Mouse (Mus musculus) heart, postnatal 36 days (tissue): ENCODE data around the gene Fbxl8. TPM values are rescaled to one million over a fixed set of nuclear protein-coding genes. Genes with fewer than 3 reads are reported as not detected.
A peak's percentile ranks its signal among the peaks of the same experiment; 100 is the strongest.
"Not testable (repeated sequence)": the region's sequence is repeated elsewhere in the genome, so short reads cannot be mapped to it uniquely, and the experiment has no call there.

Source experiments
- DNase-seq, 2 experiments: peaks; one replicate each; pipeline ENCODE4 v3.0.0; 2021 to 2022
- intact Hi-C: fragments of 180-260 bp; cut with DNase I; formaldehyde crosslinking; loops from one replicate; pipeline ENCODE4 v1.15.1; 2025
- total RNA-seq, 2 experiments: library from RNA; stranded (reverse); gene quantifications; 2 replicates each; pipeline ENCODE4 v1.2.3; 2021

The Fbxl8 gene
- total RNA-seq: 1 to 10 TPM; 2.3 to 3.4 TPM

- DNase-seq: peak; percentile 81 to 82
- intact Hi-C loops: loop anchor here (2.0 kb wide), 1 partner anchor 24 kb away; the partner anchor contains the start of gene 4931428F04Rik
These were observed at the start of gene Fbxl8, which contains the start of gene Tradd for GRCm38 (mm10) chr8:105264024-105264982. Gene Fbxl8, plus strand, starts transcription at chr8:105264648. Gene Tradd, minus strand, starts transcription at chr8:105264609.

DNA sequence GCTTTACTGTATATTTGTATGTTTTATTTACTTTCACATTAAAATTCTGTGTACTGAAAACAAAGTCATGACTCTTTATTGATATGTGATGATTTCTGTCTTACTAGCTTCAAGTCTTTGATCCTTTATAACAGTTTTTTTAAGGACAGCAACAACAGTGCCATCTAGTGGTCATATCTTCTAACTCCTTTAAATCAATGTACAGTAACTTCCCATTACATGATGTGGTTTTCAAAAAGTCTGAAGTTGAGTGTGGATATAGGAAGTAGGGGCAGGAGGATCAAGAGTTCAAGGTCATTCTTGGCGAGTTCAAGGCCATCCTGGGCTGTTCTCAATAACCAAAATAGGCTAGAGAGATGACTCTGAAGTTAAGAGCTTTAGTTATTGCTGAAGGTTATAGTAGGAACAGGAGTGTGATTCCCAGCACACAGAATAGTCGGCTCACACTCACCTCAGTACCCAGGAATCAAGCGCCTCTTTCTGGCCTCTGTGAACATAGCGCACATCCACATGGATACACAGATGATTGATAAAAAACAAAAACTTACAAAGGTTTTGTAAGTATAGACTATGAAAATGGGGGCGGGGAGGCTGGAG, 46.4 kb upstream of the Fbxl8 start:
- peak in 1 of 2 experiments; percentile 8 for DNase-seq
- intact Hi-C loops: loop anchor here (1.0 to 10.0 kb wide), 7 partner anchors 61 to 563 kb away; partner anchors contain the start of gene Ces2f

GRCm38 (mm10) chr8:105223850-105224249, 40.6 kb upstream of the Fbxl8 start:
- intact Hi-C loops: loop anchor here (2.0 kb wide), 1 partner anchor 53 kb away; the partner anchor contains the start of gene Cbfb
- DNase-seq: peak in 1 of 2 experiments; percentile 4

- DNase-seq: peak; percentile 97 to 98
These were observed 39.8 kb upstream of the Fbxl8 start, which contains the start of gene D230025D16Rik for GRCm38 (mm10) chr8:105224413-105225271. Gene D230025D16Rik, plus strand, starts transcription at chr8:105225145.

GRCm38 (mm10) chr8:105225272-105225593, 39.2 kb upstream of the Fbxl8 start:
- no peak for DNase-seq
- intact Hi-C loops: loop anchor here (2.0 kb wide), 1 partner anchor 54 kb away; the partner anchor contains the start of gene Cbfb

More at GRCm38 (mm10) chr8:105224413-105225271, 39.8 kb upstream of the Fbxl8 start, which contains the start of gene D230025D16Rik:
- intact Hi-C loops: loop anchor here (2.0 kb wide), 1 partner anchor 54 kb away; the partner anchor contains the start of gene Cbfb

GRCm38 (mm10) chr8:105225917-105226316, 38.5 kb upstream of the Fbxl8 start:
- DNase-seq: no peak
- intact Hi-C loops: loop anchor here (2.0 kb wide), 1 partner anchor 55 kb away; the partner anchor contains the start of gene Cbfb

DNA sequence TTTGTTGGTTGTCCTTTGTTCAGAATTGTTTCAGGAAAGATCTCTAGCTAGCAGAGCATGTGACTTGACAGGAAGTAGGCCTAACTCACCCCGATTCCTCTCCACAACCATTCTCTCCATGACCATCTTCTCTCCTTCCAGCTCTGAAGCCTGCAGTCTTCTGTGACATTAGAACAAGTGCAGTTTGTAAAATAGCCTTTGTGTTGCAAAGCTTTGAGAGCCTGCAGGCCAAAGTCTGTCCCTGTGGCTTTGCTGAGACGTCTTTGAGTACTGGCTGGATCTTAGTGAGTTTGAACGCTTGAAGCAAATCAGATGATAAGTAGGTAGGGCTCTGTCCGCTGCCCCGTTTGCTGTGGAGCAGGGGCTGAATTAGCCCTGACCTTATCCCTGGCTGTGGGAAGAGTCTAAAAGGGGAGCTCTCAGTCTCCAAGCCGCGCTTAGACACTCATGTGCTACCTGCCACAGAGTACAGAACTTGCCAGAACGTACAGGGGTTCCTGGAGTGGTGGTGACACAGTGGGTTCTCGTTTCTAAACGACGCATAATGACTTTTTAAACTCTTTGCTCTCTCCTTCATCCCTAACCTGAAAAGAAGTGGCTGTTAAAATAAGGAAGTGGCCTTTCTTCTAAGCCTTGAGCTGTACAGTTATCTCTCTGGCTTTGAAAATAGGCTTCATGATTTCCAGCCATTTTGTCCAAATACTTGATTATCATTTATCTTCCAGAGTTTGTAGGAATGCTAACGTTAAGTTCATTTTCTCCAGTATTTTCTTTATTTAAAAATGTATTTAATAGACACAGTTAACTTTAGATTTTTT, 32.7 kb upstream of the Fbxl8 start:
- intact Hi-C loops: no loop called here
- no peak for DNase-seq

DNA sequence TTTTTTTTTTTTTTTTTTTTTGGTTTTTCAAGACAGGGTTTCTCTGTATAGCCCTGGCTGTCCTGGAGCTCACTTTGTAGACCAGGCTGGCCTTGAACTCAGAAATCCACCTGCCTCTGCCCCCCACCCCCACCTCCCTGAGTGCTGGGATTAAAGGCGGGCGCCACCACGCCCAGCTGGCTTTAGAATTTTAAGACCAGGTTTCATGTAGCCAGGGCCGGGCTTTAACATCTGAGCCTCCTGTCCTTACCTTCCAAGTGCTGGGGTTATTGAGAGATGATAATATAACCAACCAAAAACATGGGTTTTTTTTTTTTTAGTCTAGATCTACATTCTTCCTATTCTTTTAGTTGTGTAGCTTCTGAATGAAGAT, 32.1 kb upstream of the Fbxl8 start:
- DNase-seq, intact Hi-C loops: not testable (repeated sequence)

DNA sequence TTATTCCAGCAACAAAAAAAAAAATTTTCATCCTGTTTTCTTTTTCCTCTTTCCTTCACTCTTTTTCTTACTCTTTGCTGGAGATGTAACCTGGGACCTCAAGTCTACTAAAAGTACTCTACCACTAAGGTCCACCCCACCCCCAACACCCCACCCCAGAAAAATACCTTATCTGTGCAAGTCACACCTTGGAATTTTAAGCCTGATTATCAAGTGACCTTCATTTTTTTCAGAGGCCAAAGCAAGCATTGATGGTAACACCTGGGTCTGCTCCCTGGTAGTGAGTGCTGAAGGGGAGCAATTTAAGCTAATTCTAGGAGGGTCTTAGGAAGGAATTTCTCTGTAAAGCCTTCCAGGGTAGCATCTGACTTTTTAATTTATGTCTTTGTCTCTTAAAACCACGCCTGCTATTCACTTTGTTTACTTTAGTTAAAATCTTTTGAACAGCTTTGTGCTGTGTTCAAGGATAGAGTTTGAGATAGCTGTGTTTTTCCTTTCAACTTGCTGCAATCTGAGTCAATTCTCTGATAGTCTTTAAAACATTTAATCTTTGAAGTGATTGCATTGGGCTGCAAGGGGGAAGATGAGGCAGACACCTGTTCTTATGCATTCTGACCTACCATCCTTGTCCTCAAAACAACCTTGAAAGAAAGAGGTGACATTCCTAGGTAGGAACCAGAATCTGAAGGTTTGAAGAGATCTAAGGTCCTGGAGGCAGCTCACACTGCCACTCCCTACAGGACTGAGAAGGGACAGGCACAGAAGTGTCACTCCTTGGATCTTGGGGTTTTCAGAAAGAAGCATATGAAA, 31.1 kb upstream of the Fbxl8 start:
- DNase-seq: no peak
- intact Hi-C loops: no loop called here

- no peak for DNase-seq
- intact Hi-C loops: no loop called here
These were observed 29.2 kb upstream of the Fbxl8 start for GRCm38 (mm10) chr8:105235206-105235605.

- no peak for DNase-seq
- intact Hi-C loops: no loop called here
These were observed 26.9 kb upstream of the Fbxl8 start for GRCm38 (mm10) chr8:105237442-105238142.

DNA sequence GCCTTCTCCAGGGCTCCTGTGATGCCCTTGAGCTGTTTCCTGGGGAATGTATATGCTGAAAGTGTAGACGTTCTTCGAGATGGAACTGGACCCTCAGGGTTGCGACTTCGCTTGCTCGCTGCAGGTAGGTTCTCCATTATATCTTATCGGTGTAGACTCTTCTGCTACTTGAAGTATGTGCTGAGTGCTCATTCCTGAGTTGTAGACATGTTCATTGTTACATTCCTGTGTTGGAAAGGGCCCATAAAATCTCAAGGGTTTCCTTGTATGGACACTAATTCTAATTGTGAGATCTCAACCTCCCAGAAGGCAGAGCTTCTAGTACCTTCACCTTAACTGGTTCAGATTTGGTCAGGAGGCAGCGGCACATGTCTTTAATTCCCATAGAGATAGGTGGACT, 23.4 kb upstream of the Fbxl8 start:
- DNase-seq: no peak
- intact Hi-C loops: no loop called here

- intact Hi-C loops: no loop called here
- DNase-seq: no peak
These were observed 12.5 kb upstream of the Fbxl8 start for GRCm38 (mm10) chr8:105251954-105252353.

DNA sequence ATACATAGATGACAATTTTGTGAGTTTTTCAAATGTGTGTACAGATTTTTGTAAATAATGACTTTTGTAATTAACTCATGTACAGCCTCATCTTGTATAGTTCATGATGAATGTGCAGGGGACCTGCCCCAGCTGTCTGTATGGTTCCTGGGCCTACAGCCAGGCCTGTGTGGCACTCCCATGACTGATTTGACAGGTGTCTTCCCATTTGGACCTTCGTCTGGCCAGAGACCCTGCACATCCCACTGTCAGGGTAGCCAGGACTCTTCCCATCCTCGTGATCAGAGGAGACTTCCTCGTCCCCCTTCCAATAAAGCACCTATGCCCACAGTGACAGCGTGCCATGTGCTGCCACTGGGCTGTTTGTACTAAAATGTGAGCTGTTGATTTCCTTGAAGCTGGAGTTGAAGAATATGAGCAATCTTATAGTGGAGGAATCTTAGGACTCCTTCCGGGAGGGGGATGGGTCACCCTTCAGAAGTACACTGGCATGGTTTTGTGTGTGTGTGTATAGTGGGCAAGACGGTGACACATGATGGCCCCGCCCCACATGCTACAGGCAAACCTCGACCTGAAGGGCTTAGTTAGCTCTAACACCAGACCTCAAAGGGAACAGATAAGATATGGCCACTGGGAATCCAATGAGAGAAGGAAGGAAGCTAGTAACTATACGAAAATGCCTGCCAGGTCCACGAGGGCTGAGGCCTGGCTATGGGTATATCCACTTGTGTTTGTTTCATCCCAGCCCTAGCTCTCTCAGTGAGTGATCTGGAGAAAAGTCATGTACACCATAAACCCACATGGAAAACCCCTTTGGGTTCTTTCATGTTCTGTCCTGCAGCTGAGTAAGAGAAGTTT, 11.5 kb upstream of the Fbxl8 start:
- intact Hi-C loops: no loop called here

GRCm38 (mm10) chr8:105253766-105254151, 10.7 kb upstream of the Fbxl8 start:
- intact Hi-C loops: no loop called here
- DNase-seq: no peak

More for the DNA sequence above, 11.5 kb upstream of the Fbxl8 start:
- DNase-seq: no peak

DNA sequence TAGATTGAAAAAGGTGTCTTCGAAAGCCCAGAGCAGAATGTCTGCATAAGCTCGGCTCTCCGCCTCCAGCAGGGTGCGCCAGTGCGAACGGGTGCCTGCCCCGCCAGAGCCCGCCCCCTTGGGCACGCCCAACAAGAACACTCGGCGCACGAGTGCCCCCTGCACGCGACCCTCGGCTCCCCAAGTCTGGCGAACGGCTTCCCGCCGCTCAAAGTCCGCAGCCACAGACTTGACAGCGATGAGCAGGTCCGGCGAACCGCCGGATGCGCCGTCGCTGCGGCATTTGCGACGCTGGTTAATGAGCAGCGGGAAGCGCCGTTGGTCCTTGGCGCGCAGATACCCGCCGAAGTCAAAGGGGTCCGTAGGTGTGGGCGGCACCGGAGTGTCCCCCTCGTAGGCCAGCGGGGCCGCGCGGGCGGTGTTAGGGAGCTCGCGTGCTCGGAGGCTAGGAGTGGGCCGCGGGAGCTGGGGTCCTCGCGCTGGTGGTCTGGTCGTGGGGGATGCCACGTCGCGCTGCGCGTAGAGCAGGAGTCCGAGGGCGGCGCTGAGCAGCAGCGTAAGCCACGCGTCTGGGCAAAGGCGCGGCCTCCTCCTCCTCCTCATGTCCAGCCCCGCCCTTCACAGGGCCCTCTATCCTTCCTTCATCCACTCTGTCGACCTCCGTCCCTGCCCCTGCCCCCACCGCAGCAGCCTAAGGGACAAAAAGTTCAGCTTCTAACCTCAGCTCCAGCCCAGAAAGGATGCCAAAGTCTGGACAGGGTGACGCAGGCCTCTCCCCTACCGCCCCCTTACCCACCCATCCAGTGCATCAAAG, 10.1 kb upstream of the Fbxl8 start:
- peak; percentile 90 to 93 for DNase-seq
- intact Hi-C loops: no loop called here
